Comparison of ENCODE assay signal across 10 mouse cellular contexts in genomic region chr1:64917966-64918365, GRCm38 (mm10).
"Had no signal": no experiment of that assay in that cellular context is flagged by ENCODE, and none has a peak within 500 bp of the region (broad histone marks: within the 10 kb centered on the region; RNA-seq: fewer than 3 reads in every experiment).

No protein-coding gene starts in this region.

- H3K9me3 ChIP-seq: kidney, embryonic 15.5 days; liver, embryonic 13.5 days had no signal

- H3K27me3 ChIP-seq: liver, embryonic 13.5 days had no signal

- H3K4me3 ChIP-seq: kidney, embryonic 15.5 days; liver, embryonic 13.5 days had no signal

- DNase-seq: kidney, adult 2 months; left cerebral cortex, postnatal 4 days; liver, embryonic 13.5 days; lung, postnatal 14 days; midbrain, embryonic 14.5 days; thymus, adult 2 months; thymus, postnatal 4 days had no signal

- H3K4me2 ChIP-seq: liver, embryonic 13.5 days; midbrain, embryonic 11.5 days had no signal

- H3K9ac ChIP-seq: kidney, embryonic 15.5 days; liver, embryonic 13.5 days had no signal

- H3K4me1 ChIP-seq: liver, embryonic 13.5 days had no signal

- H3K27ac ChIP-seq: kidney, embryonic 15.5 days; liver, embryonic 13.5 days; stomach, postnatal 0 days had no signal
